Mouse (Mus musculus) lung, postnatal 0 days (tissue): ENCODE results near the gene Gm20219. TPM values are rescaled to one million over a fixed set of nuclear protein-coding genes. Genes with fewer than 3 reads are reported as not detected.

Source experiments
- ATAC-seq: fragments of 200-750 bp; cut with Nextera tagmentation; 2 replicates; pipeline ENCODE4 v1.8.0; 2017; ENCODE audit warnings: moderate library complexity
- DNase-seq: peaks from one replicate; pipeline ENCODE4 v3.0.0-alpha.2; 2016; ENCODE audit warnings: low spot score
- H3K27ac ChIP-seq: fragments of 300-500 bp; sonication (generic); 2 replicates; pipeline ENCODE4 v1.5.1; 2014; ENCODE audit warnings: antibody characterized with exemption, mild to moderate bottlenecking, low read length, mixed read lengths
- H3K27me3 ChIP-seq: fragments of 300-500 bp; sonication (generic); replicated peaks from 2 replicates; pipeline ENCODE4 v1.6.1; 2014; ENCODE audit warnings: low read length, mixed read lengths; ENCODE audit not compliant: insufficient read depth
- H3K36me3 ChIP-seq: fragments of 300-500 bp; sonication (generic); 2 replicates; pipeline ENCODE4 v1.6.1; 2014; ENCODE audit warnings: low read length, mixed read lengths; ENCODE audit not compliant: insufficient read depth
- H3K4me1 ChIP-seq: fragments of 300-500 bp; sonication (generic); 2 replicates; pipeline ENCODE4 v1.6.1; 2014; ENCODE audit warnings: antibody characterized with exemption, low read depth, low read length, mixed read lengths; ENCODE audit not compliant: insufficient read depth
- H3K4me2 ChIP-seq: fragments of 300-500 bp; sonication (generic); replicated peaks from 2 replicates; pipeline ENCODE4 v1.6.1; 2014; ENCODE audit warnings: low read depth, mild to moderate bottlenecking, low read length, moderate library complexity, mixed read lengths
- H3K4me3 ChIP-seq: fragments of 300-500 bp; sonication (generic); 2 replicates; pipeline ENCODE4 v1.5.1; 2014; ENCODE audit warnings: low read depth, low read length
- H3K9ac ChIP-seq: fragments of 300-500 bp; sonication (generic); replicated peaks from 2 replicates; pipeline ENCODE4 v1.6.1; 2014; ENCODE audit warnings: low read depth, mild to moderate bottlenecking
- H3K9me3 ChIP-seq: fragments of 300-500 bp; sonication (generic); 2 replicates; pipeline ENCODE4 v1.6.1; 2016; ENCODE audit warnings: low read length, mixed read lengths
- CTCF ChIP-seq: IDR thresholded peaks from 2 replicates; pipeline ENCODE4 v1.5.1; 2016; ENCODE audit warnings: antibody characterized with exemption, mild to moderate bottlenecking
- EP300 ChIP-seq: IDR thresholded peaks from 2 replicates; pipeline ENCODE4 v1.6.1; 2016; ENCODE audit warnings: antibody characterized with exemption, mild to moderate bottlenecking, control low read depth
- WGBS: fragments of 180-500 bp; shearing (Covaris S2); extraction: QIAGEN DNeasy Blood & Tissue Kit; methylation state at CpG from one replicate; pipeline ENCODE4 v1.1.7; 2014; 5-methylcytosine and 5-hydroxymethylcytosine counted together
- polyA plus RNA-seq: library from polyadenylated mRNA; unstranded; fragments of >200 nt; fragmentation: Nextera tagmentation; extraction: Ambion mirVana; gene quantifications from 2 replicates; pipeline ENCODE4 v1.2.1, GENCODE M21; 2015

Gene Gm20219
- polyA plus RNA-seq, 1 experiment from 2014 or later: 3.5 TPM

GRCm38 (mm10) chr17:56560131-56560530 is 5.9 kb upstream of the Gm20219 start:
- H3K4me3 ChIP-seq: no peak overlapping the region
- ATAC-seq (0 out of 2 replicates have a peak, but pooled peaks have one; percentile 15), DNase-seq (peak; percentile 53)
- H3K27me3 ChIP-seq: no peaks in the 10 kb centered on the region
- H3K36me3 ChIP-seq: peaks cover 32% of the 10 kb centered on the region; the same call in 1 of the 2 replicates
- H3K4me1 ChIP-seq: no peaks in the 10 kb centered on the region
- H3K4me2 ChIP-seq: no peak overlapping the region
- H3K9me3 ChIP-seq: no peaks in the 10 kb centered on the region
- no peak for TF ChIP-seq EP300
- TF ChIP-seq CTCF: no peak
- no peak overlapping the region for H3K9ac ChIP-seq
- WGBS: 17% methylated on average over 1 of the region's 1 CpGs
- no peak overlapping the region for H3K27ac ChIP-seq

- H3K9me3 ChIP-seq: no peaks in the 10 kb centered on the region
- ATAC-seq: no peak
Measured at GRCm38 (mm10) chr17:56559386-56559785, 5.2 kb upstream of the Gm20219 start.

DNA sequence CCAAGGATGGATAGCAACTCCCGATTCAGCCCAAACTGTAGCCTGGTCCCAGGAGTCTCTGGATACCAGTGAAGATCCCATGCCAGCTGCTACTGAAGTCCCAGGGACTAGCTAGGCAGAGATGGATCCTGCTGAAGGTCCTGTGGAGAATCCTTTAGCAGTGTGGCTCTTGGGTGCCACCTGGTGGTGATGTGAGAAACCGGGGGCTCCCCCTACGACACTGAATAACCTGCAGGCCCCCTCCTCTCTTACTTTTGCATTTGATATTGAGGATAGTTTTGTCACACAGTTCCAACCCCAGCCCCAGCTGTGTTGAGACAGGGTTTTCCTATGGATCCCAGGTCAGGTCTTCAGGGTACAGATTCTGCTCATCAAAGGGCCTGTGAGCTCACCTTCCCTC is 4.3 kb upstream of the Gm20219 start:
- 0 out of 2 replicates have a peak, but pooled peaks have one; percentile 6 for ATAC-seq
- TF ChIP-seq EP300 (no peak), CTCF (peak; percentile 85)

More at GRCm38 (mm10) chr17:56559386-56559785, 5.2 kb upstream of the Gm20219 start:
- H3K4me3 ChIP-seq: no peak overlapping the region
- H3K27me3 ChIP-seq: no peaks in the 10 kb centered on the region
- H3K4me1 ChIP-seq: no peaks in the 10 kb centered on the region
- peaks cover 28% of the 10 kb centered on the region; the same call in 1 of the 2 replicates for H3K36me3 ChIP-seq
- DNase-seq: no peak
- no peak overlapping the region for H3K27ac ChIP-seq
- H3K9ac ChIP-seq: no peak overlapping the region
- WGBS: 62% methylated on average over 3 of the region's 3 CpGs
- no peak for TF ChIP-seq CTCF
- TF ChIP-seq EP300: no peak
- no peak overlapping the region for H3K4me2 ChIP-seq

DNA sequence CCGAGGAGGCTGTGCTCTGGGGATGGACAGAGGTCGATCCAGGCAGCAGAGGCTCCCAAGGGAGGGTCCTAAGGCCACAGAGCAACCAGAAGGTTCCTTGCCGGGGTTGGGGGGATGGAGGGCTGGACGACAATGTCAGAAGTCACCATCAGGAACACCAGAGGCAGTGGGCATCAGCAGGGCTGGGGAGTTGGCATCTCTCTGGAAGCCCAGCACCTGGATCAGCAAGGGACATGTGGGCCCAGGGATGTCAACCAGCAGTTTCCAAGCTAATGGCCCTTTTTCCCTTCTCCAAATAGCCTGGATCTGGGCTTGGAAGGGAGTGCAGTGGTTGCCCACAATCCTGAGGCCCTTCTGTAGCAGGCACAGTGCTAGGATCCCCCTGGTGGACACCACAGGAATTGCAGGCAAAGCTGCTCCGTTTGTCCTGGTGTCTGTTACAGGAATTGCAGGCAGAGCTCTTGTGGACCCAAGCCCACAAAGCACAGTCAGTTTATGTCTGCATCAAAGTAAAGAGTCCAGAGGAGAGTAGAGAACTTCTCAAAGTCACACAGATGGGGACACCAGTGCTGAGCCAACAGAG is 1.3 kb downstream of the Gm20219 start:
- TF ChIP-seq CTCF (peak; percentile 100), EP300 (no peak)
- ATAC-seq (0 out of 2 replicates have a peak, but pooled peaks have one; percentile 24), DNase-seq (peak; percentile 40)
- Histone ChIP-seq H3K27ac (no peak overlapping the region), H3K4me1 (no peaks in the 10 kb centered on the region), H3K4me3 (no peak overlapping the region), H3K36me3 (no peaks in the 10 kb centered on the region), H3K9me3 (no peaks in the 10 kb centered on the region), H3K9ac (no peak overlapping the region), H3K27me3 (no peaks in the 10 kb centered on the region), H3K4me2 (no peak overlapping the region)
- 64% methylated on average over 5 of the region's 5 CpGs for WGBS

More for the DNA sequence above, 4.3 kb upstream of the Gm20219 start:
- H3K36me3 ChIP-seq: peaks cover 19% of the 10 kb centered on the region; the same call in 1 of the 2 replicates
- H3K4me1 ChIP-seq: no peaks in the 10 kb centered on the region
- H3K4me3 ChIP-seq: no peak overlapping the region
- no peak overlapping the region for H3K27ac ChIP-seq
- H3K9ac ChIP-seq: no peak overlapping the region
- 15% methylated on average over 3 of the region's 3 CpGs for WGBS
- H3K4me2 ChIP-seq: no peak overlapping the region
- no peaks in the 10 kb centered on the region for H3K27me3 ChIP-seq
- no peaks in the 10 kb centered on the region for H3K9me3 ChIP-seq
- peak; percentile 67 for DNase-seq

DNA sequence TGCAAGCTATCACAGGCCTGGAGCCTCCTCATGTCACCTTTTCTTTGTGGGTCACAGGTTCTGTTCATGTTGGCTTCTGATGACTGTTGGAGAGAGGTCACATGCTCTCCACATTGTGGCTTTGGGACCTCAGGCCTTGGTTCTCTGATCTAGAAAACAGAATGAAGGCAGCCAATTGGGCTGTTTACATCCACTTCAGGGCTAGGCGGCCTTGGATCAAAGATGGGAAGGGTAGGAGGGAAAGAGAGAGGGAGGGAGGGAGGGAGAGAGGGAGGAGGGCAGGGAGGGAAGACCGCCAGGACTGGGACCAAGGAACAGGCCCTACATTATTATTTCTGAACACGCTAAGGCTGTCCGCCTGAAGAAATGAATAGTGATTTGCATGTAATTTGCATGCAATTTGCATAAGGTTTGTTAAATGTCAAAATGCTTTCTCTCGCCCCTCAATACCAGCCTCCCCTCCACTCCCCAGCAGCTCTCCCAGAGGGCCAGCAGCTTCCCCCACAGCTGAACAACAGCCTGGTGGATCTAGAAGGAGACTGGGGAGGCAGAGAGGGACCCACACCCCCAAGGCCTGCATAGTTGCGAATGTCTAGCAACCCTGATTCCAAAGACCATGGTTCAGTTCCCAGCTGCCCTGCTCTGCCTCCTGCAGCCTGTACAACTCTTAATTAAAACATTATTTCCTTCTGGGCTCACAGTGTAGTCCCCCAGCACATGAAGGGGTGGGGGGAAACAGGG is 2.2 kb downstream of the Gm20219 start:
- 79% methylated on average over 6 of the region's 6 CpGs for WGBS

GRCm38 (mm10) chr17:56550784-56551475 is 3.3 kb downstream of the Gm20219 start:
- Histone ChIP-seq H3K4me1 (no peaks in the 10 kb centered on the region), H3K4me3 (no peak overlapping the region), H3K9ac (no peak overlapping the region), H3K4me2 (no peak overlapping the region), H3K9me3 (no peaks in the 10 kb centered on the region), H3K36me3 (no peaks in the 10 kb centered on the region), H3K27ac (no peak overlapping the region), H3K27me3 (no peaks in the 10 kb centered on the region)
- no peak for DNase-seq
- WGBS: 66% methylated on average over 12 of the region's 12 CpGs
- ATAC-seq: peak; percentile 24; the same call in 1 of the 2 replicates
- TF ChIP-seq EP300 (no peak), CTCF (no peak)

More for the DNA sequence above, 2.2 kb downstream of the Gm20219 start:
- H3K27me3 ChIP-seq: no peaks in the 10 kb centered on the region
- H3K36me3 ChIP-seq: no peaks in the 10 kb centered on the region
- H3K9me3 ChIP-seq: no peaks in the 10 kb centered on the region
- no peak overlapping the region for H3K4me3 ChIP-seq
- H3K4me1 ChIP-seq: no peaks in the 10 kb centered on the region
- TF ChIP-seq EP300: no peak
- TF ChIP-seq CTCF: no peak
- H3K9ac ChIP-seq: no peak overlapping the region
- H3K27ac ChIP-seq: no peak overlapping the region
- no peak for DNase-seq
- H3K4me2 ChIP-seq: no peak overlapping the region
- no peak for ATAC-seq
